Mouse (Mus musculus): ENCODE measurements around the gene Edn2. TPM values are rescaled to one million over a fixed set of nuclear protein-coding genes. Genes with fewer than 3 reads are reported as not detected.

Gene Edn2
- polyA plus RNA-seq, 1 experiment from 2014 or later = 0.15 TPM

GRCm38 (mm10) chr4:120134223-120134622, 26.8 kb upstream of the Edn2 start:
- WGBS (ENCODE audit: insufficient replicate concordance) = 64% methylated on average over 6 of the region's 6 CpGs
- H3K9me3 ChIP-seq (replicated peaks) = no peaks in the 10 kb centered on the region
- H3K9ac ChIP-seq = no peak overlapping the region
- H3K4me3 ChIP-seq = no peak overlapping the region
- no peak overlapping the region for H3K4me2 ChIP-seq
- ATAC-seq = no peak
- no peaks in the 10 kb centered on the region for H3K4me1 ChIP-seq
- H3K36me3 ChIP-seq = no peaks in the 10 kb centered on the region
- no peaks in the 10 kb centered on the region for H3K27me3 ChIP-seq (replicated peaks)
- H3K27ac ChIP-seq = no peak overlapping the region

GRCm38 (mm10) chr4:120141810-120142209, 19.2 kb upstream of the Edn2 start:
- Histone ChIP-seq H3K9ac (no peak overlapping the region), H3K9me3 (replicated peaks) (no peaks in the 10 kb centered on the region), H3K4me3 (no peak overlapping the region), H3K4me1 (no peaks in the 10 kb centered on the region), H3K36me3 (no peaks in the 10 kb centered on the region), H3K4me2 (no peak overlapping the region), H3K27ac (no peak overlapping the region), H3K27me3 (replicated peaks) (peaks cover 3% of the 10 kb centered on the region; the same call in 1 of the 2 replicates)
- WGBS (ENCODE audit: insufficient replicate concordance) = 44% methylated on average over 1 of the region's 1 CpGs
- ATAC-seq = no peak

GRCm38 (mm10) chr4:120142905-120143304, 18.1 kb upstream of the Edn2 start:
- Histone ChIP-seq H3K27me3 (replicated peaks) (peaks cover 10% of the 10 kb centered on the region; the same call in 1 of the 2 replicates), H3K36me3 (no peaks in the 10 kb centered on the region), H3K4me1 (no peaks in the 10 kb centered on the region), H3K27ac (no peak overlapping the region), H3K4me3 (no peak overlapping the region), H3K9ac (no peak overlapping the region), H3K4me2 (no peak overlapping the region), H3K9me3 (replicated peaks) (no peaks in the 10 kb centered on the region)
- WGBS (ENCODE audit: insufficient replicate concordance) = 65% methylated on average over 9 of the region's 9 CpGs
- ATAC-seq = no peak

GRCm38 (mm10) chr4:120144343-120144742, 16.7 kb upstream of the Edn2 start:
- no peak for ATAC-seq

GRCm38 (mm10) chr4:120145931-120146330, 15.1 kb upstream of the Edn2 start:
- Histone ChIP-seq H3K9me3 (replicated peaks) (no peaks in the 10 kb centered on the region), H3K27ac (no peak overlapping the region), H3K36me3 (no peaks in the 10 kb centered on the region), H3K4me1 (peaks cover 7% of the 10 kb centered on the region; the same call in 1 of the 2 replicates), H3K27me3 (replicated peaks) (peaks cover 38% of the 10 kb centered on the region), H3K9ac (no peak overlapping the region), H3K4me3 (no peak overlapping the region), H3K4me2 (no peak overlapping the region)
- ATAC-seq = no peak
- 58% methylated on average over 8 of the region's 8 CpGs for WGBS (ENCODE audit: insufficient replicate concordance)

More at GRCm38 (mm10) chr4:120144343-120144742, 16.7 kb upstream of the Edn2 start:
- Histone ChIP-seq H3K36me3 (no peaks in the 10 kb centered on the region), H3K27me3 (replicated peaks) (peaks cover 24% of the 10 kb centered on the region), H3K4me3 (no peak overlapping the region), H3K9me3 (replicated peaks) (no peaks in the 10 kb centered on the region), H3K4me1 (peaks cover 7% of the 10 kb centered on the region; the same call in 1 of the 2 replicates), H3K9ac (no peak overlapping the region), H3K4me2 (no peak overlapping the region), H3K27ac (no peak overlapping the region)
- whole genome bisulfite sequencing (ENCODE audit: insufficient replicate concordance) = 64% methylated on average over 5 of the region's 5 CpGs

- Histone ChIP-seq H3K4me3 (no peak overlapping the region), H3K4me1 (peaks cover 7% of the 10 kb centered on the region; the same call in 1 of the 2 replicates), H3K27me3 (replicated peaks) (peaks cover 38% of the 10 kb centered on the region), H3K4me2 (peak overlapping the region; percentile 46), H3K9ac (no peak overlapping the region), H3K27ac (no peak overlapping the region), H3K9me3 (replicated peaks) (no peaks in the 10 kb centered on the region), H3K36me3 (no peaks in the 10 kb centered on the region)
- 6% methylated on average over 45 of the region's 45 CpGs for WGBS (ENCODE audit: insufficient replicate concordance)
- no peak for ATAC-seq
Observed at GRCm38 (mm10) chr4:120148291-120149141, 12.5 kb upstream of the Edn2 start.

- Histone ChIP-seq H3K36me3 (no peaks in the 10 kb centered on the region), H3K4me3 (no peak overlapping the region), H3K9me3 (replicated peaks) (no peaks in the 10 kb centered on the region), H3K9ac (no peak overlapping the region), H3K27me3 (replicated peaks) (peaks cover 38% of the 10 kb centered on the region), H3K4me1 (peaks cover 7% of the 10 kb centered on the region; the same call in 1 of the 2 replicates), H3K27ac (no peak overlapping the region), H3K4me2 (peak overlapping the region; percentile 46)
- 19% methylated on average over 3 of the region's 3 CpGs for WGBS (ENCODE audit: insufficient replicate concordance)
- ATAC-seq = no peak
Observed at GRCm38 (mm10) chr4:120149142-120149524, 11.9 kb upstream of the Edn2 start.

- H3K4me3 ChIP-seq = no peak overlapping the region
- peaks cover 7% of the 10 kb centered on the region; the same call in 1 of the 2 replicates for H3K4me1 ChIP-seq
- no peak overlapping the region for H3K4me2 ChIP-seq
- peaks cover 38% of the 10 kb centered on the region for H3K27me3 ChIP-seq (replicated peaks)
- ATAC-seq = no peak
- no peak overlapping the region for H3K27ac ChIP-seq
- no peaks in the 10 kb centered on the region for H3K36me3 ChIP-seq
- WGBS (ENCODE audit: insufficient replicate concordance) = 30% methylated on average over 6 of the region's 6 CpGs
- H3K9me3 ChIP-seq (replicated peaks) = no peaks in the 10 kb centered on the region
- no peak overlapping the region for H3K9ac ChIP-seq
Observed at GRCm38 (mm10) chr4:120150345-120150920, 10.6 kb upstream of the Edn2 start.

GRCm38 (mm10) chr4:120151906-120152305, 9.1 kb upstream of the Edn2 start:
- Histone ChIP-seq H3K4me1 (peaks cover 7% of the 10 kb centered on the region; the same call in 1 of the 2 replicates), H3K4me2 (no peak overlapping the region), H3K27ac (no peak overlapping the region), H3K9me3 (replicated peaks) (no peaks in the 10 kb centered on the region), H3K27me3 (replicated peaks) (peaks cover 36% of the 10 kb centered on the region), H3K36me3 (no peaks in the 10 kb centered on the region), H3K4me3 (no peak overlapping the region), H3K9ac (no peak overlapping the region)
- 71% methylated on average over 6 of the region's 6 CpGs for WGBS (ENCODE audit: insufficient replicate concordance)
- ATAC-seq = no peak

GRCm38 (mm10) chr4:120152648-120153047, 8.4 kb upstream of the Edn2 start:
- Histone ChIP-seq H3K27ac (no peak overlapping the region), H3K27me3 (replicated peaks) (peaks cover 31% of the 10 kb centered on the region), H3K9me3 (replicated peaks) (no peaks in the 10 kb centered on the region), H3K9ac (no peak overlapping the region), H3K4me2 (no peak overlapping the region), H3K4me1 (peaks cover 7% of the 10 kb centered on the region; the same call in 1 of the 2 replicates), H3K36me3 (no peaks in the 10 kb centered on the region), H3K4me3 (no peak overlapping the region)
- no peak for ATAC-seq
- WGBS (ENCODE audit: insufficient replicate concordance) = 39% methylated on average over 4 of the region's 4 CpGs

- no peak overlapping the region for H3K27ac ChIP-seq
- 62% methylated on average over 3 of the region's 3 CpGs for WGBS (ENCODE audit: insufficient replicate concordance)
- H3K36me3 ChIP-seq = no peaks in the 10 kb centered on the region
- peaks cover 20% of the 10 kb centered on the region for H3K27me3 ChIP-seq (replicated peaks)
- H3K9me3 ChIP-seq (replicated peaks) = no peaks in the 10 kb centered on the region
- no peak for ATAC-seq
- H3K4me1 ChIP-seq = peaks cover 5% of the 10 kb centered on the region; the same call in 1 of the 2 replicates
- no peak overlapping the region for H3K9ac ChIP-seq
- H3K4me2 ChIP-seq = no peak overlapping the region
- no peak overlapping the region for H3K4me3 ChIP-seq
Observed at GRCm38 (mm10) chr4:120153736-120154135, 7.3 kb upstream of the Edn2 start.

GRCm38 (mm10) chr4:120158714-120159310, 2.2 kb upstream of the Edn2 start:
- 50% methylated on average over 5 of the region's 5 CpGs for WGBS (ENCODE audit: insufficient replicate concordance)
- Histone ChIP-seq H3K27ac (no peak overlapping the region), H3K4me3 (no peak overlapping the region), H3K36me3 (no peaks in the 10 kb centered on the region), H3K4me2 (no peak overlapping the region), H3K4me1 (no peaks in the 10 kb centered on the region), H3K9me3 (replicated peaks) (no peaks in the 10 kb centered on the region), H3K27me3 (replicated peaks) (peaks cover 16% of the 10 kb centered on the region), H3K9ac (no peak overlapping the region)
- ATAC-seq = no peak
